Mouse (Mus musculus): ENCODE measurements around the gene Olfr1196. TPM values are rescaled to one million over a fixed set of nuclear protein-coding genes. Genes with fewer than 3 reads are reported as not detected.
"Not testable (repeated sequence)": the region's sequence is repeated elsewhere in the genome, so short reads cannot be mapped to it uniquely, and the experiment has no call there.

Gene Olfr1196
- total RNA-seq (2017): not detected in 2 replicates

GRCm38 (mm10) chr2:88704497-88704896 is at the start of gene Olfr1196:
Gene Olfr1196, minus strand, starts transcription at chr2:88704597.
- no peak for ATAC-seq (replicated peaks in 1 of 2; ENCODE audit: insufficient read depth in 1 of 2, low FRiP score in 2 of 2, low TSS enrichment in 1 of 2, low read depth in 1 of 2, poor library complexity in 2 of 2, severe bottlenecking in 2 of 2)

- no peak for ATAC-seq (replicated peaks in 1 of 2; ENCODE audit: insufficient read depth in 1 of 2, low FRiP score in 2 of 2, low TSS enrichment in 1 of 2, low read depth in 1 of 2, poor library complexity in 2 of 2, severe bottlenecking in 2 of 2)
Measured at GRCm38 (mm10) chr2:88751270-88751669, 46.9 kb upstream of the Olfr1196 start, which contains the start of gene Olfr1198. Gene Olfr1198, minus strand, starts transcription at chr2:88751370.

- no peak for ATAC-seq (replicated peaks in 1 of 2; ENCODE audit: insufficient read depth in 1 of 2, low FRiP score in 2 of 2, low TSS enrichment in 1 of 2, low read depth in 1 of 2, poor library complexity in 2 of 2, severe bottlenecking in 2 of 2)
Measured at GRCm38 (mm10) chr2:88743379-88743778, 39.0 kb upstream of the Olfr1196 start.

- ATAC-seq (replicated peaks in 1 of 2; ENCODE audit: insufficient read depth in 1 of 2, low FRiP score in 2 of 2, low TSS enrichment in 1 of 2, low read depth in 1 of 2, poor library complexity in 2 of 2, severe bottlenecking in 2 of 2): no peak
Measured at GRCm38 (mm10) chr2:88732266-88732665, 27.9 kb upstream of the Olfr1196 start, which contains the start of gene Olfr1197. Gene Olfr1197, minus strand, starts transcription at chr2:88732366.

GRCm38 (mm10) chr2:88689087-88689486 is 15.3 kb downstream of the Olfr1196 start, which contains the start of gene Olfr1195:
Gene Olfr1195, minus strand, starts transcription at chr2:88689187.
- no peak for ATAC-seq (replicated peaks in 1 of 2; ENCODE audit: insufficient read depth in 1 of 2, low FRiP score in 2 of 2, low TSS enrichment in 1 of 2, low read depth in 1 of 2, poor library complexity in 2 of 2, severe bottlenecking in 2 of 2)

- ATAC-seq (replicated peaks in 1 of 2; ENCODE audit: insufficient read depth in 1 of 2, low FRiP score in 2 of 2, low TSS enrichment in 1 of 2, low read depth in 1 of 2, poor library complexity in 2 of 2, severe bottlenecking in 2 of 2): not testable (repeated sequence)
Measured at GRCm38 (mm10) chr2:88675328-88675727, 29.1 kb downstream of the Olfr1196 start, which contains the start of gene Olfr1193. Gene Olfr1193, plus strand, starts transcription at chr2:88675628.

- ATAC-seq (replicated peaks in 1 of 2; ENCODE audit: insufficient read depth in 1 of 2, low FRiP score in 2 of 2, low TSS enrichment in 1 of 2, low read depth in 1 of 2, poor library complexity in 2 of 2, severe bottlenecking in 2 of 2): no peak
Measured at GRCm38 (mm10) chr2:88648209-88648608, 56.2 kb downstream of the Olfr1196 start, which contains the start of gene Olfr1192-ps1. Gene Olfr1192-ps1, plus strand, starts transcription at chr2:88648509.

Other genes with a start within 250 kb of the Olfr1196 start
- not detected in 2 replicates for gene Olfr1183, start 249.7 kb downstream of the Olfr1196 start, total RNA-seq (2017)
- not detected in 2 replicates for gene Olfr1184, start 221.0 kb downstream of the Olfr1196 start, total RNA-seq (2017)
- gene Olfr1185-ps1, start 211.3 kb downstream of the Olfr1196 start, total RNA-seq (2017): not detected in 2 replicates
- not detected in 2 replicates for gene Olfr1186, start 186.0 kb downstream of the Olfr1196 start, total RNA-seq (2017)
- gene Olfr1188, start 147.7 kb downstream of the Olfr1196 start, total RNA-seq (2017): not detected in 2 replicates
- not detected in 2 replicates for gene Olfr1189, start 118.1 kb downstream of the Olfr1196 start, total RNA-seq (2017)
- not detected in 2 replicates for gene Olfr1191-ps1, start 64.1 kb downstream of the Olfr1196 start, total RNA-seq (2017)
- not detected in 2 replicates for gene Olfr1192-ps1, start 56.1 kb downstream of the Olfr1196 start, total RNA-seq (2017)
- gene Olfr1193, start 29.0 kb downstream of the Olfr1196 start, total RNA-seq (2017): not detected in 2 replicates
- gene Olfr1195, start 15.4 kb downstream of the Olfr1196 start, total RNA-seq (2017): not detected in 2 replicates
- not detected in 2 replicates for gene Olfr1197, start 27.8 kb upstream of the Olfr1196 start, total RNA-seq (2017)
- not detected in 2 replicates for gene Olfr1198, start 46.8 kb upstream of the Olfr1196 start, total RNA-seq (2017)
- not detected in 2 replicates for gene Olfr1199, start 55.9 kb upstream of the Olfr1196 start, total RNA-seq (2017)
- not detected in 2 replicates for gene Olfr1200, start 65.9 kb upstream of the Olfr1196 start, total RNA-seq (2017)
- not detected in 2 replicates for gene Olfr1201, start 88.4 kb upstream of the Olfr1196 start, total RNA-seq (2017)
- not detected in 2 replicates for gene Olfr1202, start 109.9 kb upstream of the Olfr1196 start, total RNA-seq (2017)
- gene Olfr1205, start 125.1 kb upstream of the Olfr1196 start, total RNA-seq (2017): not detected in 2 replicates
- not detected in 2 replicates for gene Olfr1204, start 144.7 kb upstream of the Olfr1196 start, total RNA-seq (2017)
- gene Olfr1206, start 158.6 kb upstream of the Olfr1196 start, total RNA-seq (2017): not detected in 2 replicates
- gene Olfr1208, start 197.7 kb upstream of the Olfr1196 start, total RNA-seq (2017): not detected in 2 replicates
- not detected in 2 replicates for gene Olfr1209, start 210.6 kb upstream of the Olfr1196 start, total RNA-seq (2017)
- not detected in 2 replicates for gene Olfr1211, start 233.5 kb upstream of the Olfr1196 start, total RNA-seq (2017)
- gene Olfr1212, start 249.4 kb upstream of the Olfr1196 start, total RNA-seq (2017): not detected in 2 replicates